Mouse (Mus musculus): ENCODE data around the gene Gm3594.
"Not testable (repeated sequence)": the region's sequence is repeated elsewhere in the genome, so short reads cannot be mapped to it uniquely, and the experiment has no call there.

Gene Gm3594

DNA sequence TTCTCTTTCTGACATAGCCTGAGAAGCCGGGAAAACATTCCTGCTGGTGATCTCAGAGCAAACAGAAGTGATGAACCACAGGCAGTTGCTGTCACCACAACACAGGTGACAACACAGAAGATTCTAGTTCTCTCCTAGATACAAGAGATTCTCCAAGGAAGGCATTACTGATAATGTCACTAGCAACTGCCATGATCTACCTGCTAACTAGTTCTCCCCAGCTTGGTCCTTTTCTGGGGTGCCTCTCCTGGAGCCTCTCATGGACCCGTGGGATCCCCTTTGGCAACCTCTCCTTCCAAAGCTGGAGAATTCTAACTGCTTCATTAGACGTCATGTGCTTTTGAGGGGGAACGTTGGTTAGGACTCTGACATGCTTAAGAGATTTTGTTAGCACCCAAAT, at the start of gene Gm3594:
Gene Gm3594, minus strand, starts transcription at position 101 of the 400 bp plus-strand sequence.
- not testable (repeated sequence) for DNase-seq

DNA sequence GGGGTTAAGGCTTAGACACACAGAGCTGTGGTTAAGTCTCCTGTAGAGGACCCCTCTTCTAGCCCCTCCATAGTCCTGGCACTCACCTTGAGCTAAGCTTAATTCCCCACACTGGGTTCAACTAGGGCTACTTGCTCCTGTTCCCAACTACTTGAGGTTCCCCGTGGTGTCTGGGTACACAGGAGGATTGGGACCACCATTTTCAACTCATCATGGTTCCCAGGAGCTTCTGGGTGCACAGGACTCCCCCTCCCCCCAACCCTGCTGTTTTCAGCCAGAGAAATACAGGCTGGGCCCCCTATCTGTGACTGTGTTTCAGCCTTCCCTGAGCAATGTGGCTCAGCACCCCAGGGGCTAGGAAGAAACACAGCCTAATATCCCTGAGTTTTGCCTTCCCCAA, 41.9 kb upstream of the Gm3594 start:
- DNase-seq, result not testable (repeated sequence)

DNA sequence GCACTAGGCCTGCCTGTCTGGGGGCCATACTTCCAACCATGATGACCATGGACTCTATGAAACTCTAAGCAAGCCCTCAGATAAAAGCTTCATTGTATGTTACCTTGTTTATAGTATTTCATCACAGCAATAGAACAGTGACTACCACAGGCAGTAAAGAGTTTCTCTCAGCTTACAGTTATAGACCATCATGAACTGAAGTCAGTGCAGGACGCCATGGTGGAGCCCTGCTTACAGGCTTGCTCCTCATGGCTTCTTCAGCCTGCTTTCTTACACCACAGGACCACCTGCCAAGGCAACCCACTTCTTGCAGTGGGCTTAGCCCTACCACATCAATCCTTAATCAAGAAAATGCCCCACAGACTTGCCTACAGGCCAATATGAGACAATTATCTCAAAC, 41.1 kb upstream of the Gm3594 start:
- not testable (repeated sequence) for DNase-seq

DNA sequence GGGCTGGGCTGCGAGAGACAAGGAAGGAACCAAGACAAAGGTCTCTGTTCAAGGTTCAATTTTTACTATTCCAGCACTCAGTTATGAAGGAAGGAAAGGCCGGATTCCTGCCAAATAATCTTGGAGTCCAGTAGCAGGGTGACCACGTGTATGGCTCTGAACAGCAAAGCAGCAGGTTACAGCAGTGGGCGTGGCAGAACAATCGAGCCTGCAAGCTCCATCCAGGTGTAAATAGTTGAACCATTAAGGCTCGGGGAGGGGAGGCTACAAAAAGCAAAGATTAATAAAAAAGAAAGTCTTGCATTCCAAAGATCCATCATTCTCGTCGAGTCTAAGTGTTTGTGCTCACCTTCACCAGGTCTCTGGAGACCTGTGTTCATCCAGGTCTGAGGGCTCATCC, 37.7 kb upstream of the Gm3594 start:
- not testable (repeated sequence) for DNase-seq

DNA sequence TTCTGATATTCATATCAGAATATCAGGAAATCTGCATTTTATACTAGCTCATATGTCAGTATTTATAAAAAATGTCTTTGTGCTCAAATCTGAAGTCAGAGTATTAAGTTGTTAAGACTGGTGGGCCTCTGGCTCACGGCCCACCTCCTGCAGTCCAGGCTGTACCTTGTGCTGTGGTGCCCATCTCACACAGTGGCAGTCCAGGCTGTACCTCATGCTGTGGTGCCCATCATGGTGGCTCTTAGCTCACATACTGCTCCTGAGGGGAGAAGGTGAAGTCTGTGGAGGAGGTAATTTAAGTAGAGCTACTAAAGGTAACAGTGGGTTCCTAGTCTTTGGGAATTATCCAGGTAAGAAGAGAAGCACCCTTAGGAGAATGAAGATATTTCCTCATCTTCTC, 27.4 kb upstream of the Gm3594 start:
- not testable (repeated sequence) for DNase-seq

- not testable (repeated sequence) for DNase-seq
These were observed 3.6 kb downstream of the Gm3594 start for GRCm38 (mm10) chr14:6440774-6441173.

DNA sequence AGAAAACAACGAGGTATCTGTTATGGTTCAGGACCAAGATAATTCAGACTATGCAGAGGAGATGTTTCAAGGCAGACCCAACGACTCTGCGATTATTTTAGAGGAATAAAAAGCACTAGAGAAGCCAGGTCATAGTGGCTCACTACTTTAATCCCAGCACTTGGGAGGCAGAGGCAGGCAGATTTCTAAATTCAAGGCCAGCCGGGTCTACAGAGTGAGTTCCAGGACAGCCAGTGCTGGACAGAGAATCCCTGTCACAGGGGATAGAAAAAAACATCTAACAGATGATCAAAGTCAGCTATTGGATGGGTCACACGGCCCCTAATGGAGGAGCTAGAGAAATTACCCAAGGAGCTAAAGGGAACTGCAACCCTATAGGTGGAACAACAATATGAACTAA, 4.2 kb downstream of the Gm3594 start:
- not testable (repeated sequence) for DNase-seq

DNA sequence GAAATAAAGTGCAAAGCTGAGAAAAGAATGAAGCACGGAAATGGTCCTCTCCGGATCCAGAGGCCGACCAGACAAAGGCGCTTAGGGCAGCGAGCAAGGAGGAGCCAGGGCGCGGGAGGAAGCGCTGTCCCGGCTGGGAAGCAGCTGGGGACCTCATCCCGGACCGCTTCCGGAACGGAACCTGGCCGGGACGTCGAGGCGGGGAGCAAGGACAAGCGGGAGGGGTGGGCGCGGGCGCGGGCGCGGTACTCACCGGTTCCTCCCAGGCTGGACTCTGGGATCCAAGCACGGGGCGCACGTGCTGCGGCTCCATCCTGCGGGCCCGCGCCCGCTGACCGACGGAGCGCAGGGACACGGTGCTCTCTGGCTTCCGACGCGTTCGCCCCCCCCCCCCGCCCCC, 17.6 kb downstream of the Gm3594 start:
- not testable (repeated sequence) for DNase-seq

DNA sequence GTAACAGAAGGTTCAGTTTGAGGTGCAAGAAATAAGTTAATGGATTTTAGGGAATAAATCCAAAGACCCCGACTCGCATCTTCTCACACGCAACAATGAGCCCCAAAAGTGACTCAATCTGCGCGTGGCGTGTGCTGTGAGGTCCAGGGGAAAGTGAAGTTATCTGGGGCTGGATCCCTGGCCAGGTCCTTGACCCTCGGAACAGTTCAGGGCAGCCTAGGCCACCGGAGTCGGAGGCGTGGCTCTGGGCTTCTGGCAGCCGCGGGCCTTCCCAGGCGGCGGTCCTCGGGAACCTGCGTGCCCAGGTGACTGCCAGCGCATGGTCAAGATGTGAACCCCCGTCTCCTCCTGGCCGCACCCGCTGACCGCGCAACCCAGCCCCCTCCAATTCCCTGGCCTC, 18.1 kb downstream of the Gm3594 start:
- not testable (repeated sequence) for DNase-seq

GRCm38 (mm10) chr14:6412382-6412781, 32.0 kb downstream of the Gm3594 start, which contains the start of gene Gm3591:
Gm3591 (minus strand) TSS chr14:6412482.
- DNase-seq, result not testable (repeated sequence)

DNA sequence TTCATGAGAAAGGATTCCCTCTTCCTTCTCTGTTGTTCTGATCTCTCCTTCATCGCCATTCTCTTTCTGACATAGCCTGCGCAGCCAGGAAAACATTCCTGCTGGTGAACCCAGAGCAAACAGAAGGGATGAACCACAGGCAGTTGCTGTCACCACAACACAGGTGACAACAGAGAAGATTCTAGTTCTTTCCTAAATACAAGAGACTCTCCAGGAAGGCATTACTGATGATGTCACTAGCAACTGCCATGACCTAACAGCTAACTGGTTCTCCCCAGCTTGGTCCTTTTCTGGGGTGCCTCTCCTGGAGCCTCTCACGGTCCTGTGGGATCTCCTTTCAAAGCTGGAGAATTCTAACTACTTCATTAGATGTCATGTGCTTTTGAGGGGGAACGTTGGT, 54.2 kb downstream of the Gm3594 start, which contains the start of gene Gm16440:
Gene Gm16440, minus strand, starts transcription at position 101 of the 400 bp plus-strand sequence.
- not testable (repeated sequence) for DNase-seq

All from cerebellum, adult 18-20 months (tissue).